Mouse (Mus musculus) kidney, postnatal 36 days (tissue): ENCODE results near the gene E130308A19Rik.
A peak's percentile ranks its signal among the peaks of the same experiment; 100 is the strongest.

Source experiments
- DNase-seq, 2 experiments: peaks; one replicate each; pipeline ENCODE4 v3.0.0; 2021 to 2022; ENCODE audit warnings: mixed read lengths in 2 of 2

The E130308A19Rik gene

DNA sequence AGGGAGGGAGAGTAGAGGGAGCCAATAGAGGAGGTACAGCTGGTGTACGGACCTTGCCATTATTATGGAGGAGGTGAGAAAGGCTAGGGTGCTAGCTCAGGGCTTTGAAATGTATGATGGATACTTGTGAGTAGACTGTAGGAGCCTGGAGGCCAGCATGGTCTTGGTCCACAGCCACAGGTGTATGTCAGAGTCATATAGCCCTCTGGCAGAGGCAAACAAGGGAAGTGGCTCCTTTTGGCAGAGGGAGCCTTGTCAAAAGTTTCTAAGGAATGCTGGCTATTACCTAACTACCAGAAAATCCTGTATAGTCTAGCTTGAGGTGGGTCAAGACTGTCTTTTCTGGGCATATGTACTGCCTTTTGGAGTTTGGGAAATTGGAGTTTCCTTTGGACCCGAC is 14.7 kb downstream of the E130308A19Rik start:
- no peak for DNase-seq

DNA sequence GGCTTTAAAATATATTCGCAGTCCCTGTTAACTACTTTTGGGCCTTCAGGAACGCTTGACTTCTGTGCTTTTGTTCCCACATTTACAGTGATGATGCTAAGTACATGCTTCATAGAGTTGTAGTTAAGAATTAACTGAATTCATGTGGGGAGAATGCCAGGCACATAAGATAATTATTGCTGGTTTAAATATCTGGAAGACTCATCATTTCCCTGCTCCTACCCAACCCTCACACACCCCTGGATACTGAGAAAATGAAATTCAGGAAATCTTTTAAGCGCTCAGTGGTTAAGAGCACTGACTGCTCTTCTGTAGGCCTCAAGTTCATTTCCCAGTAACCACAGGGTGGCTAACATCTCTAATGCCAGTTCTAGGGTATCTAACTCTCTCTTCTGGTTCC is 16.0 kb downstream of the E130308A19Rik start:
- DNase-seq: no peak

DNA sequence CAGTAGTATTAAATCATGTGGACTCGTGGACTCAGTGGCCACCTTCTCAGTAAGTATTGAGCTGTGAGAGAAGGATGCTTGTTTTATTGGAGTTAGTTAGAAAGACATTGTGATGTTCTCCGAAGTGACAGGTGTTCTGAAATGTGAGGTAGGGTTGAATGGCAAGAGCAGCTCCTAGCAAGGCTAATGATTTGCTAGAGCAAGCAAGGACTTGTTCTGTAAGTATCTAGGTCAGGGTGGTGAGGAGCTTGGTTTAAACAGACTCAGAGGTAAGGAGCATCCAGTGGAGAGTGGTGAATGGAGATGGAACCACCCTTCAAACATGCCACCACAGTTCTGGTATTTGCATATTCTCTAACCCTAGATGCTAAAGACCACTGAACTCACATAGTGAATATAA is 16.6 kb downstream of the E130308A19Rik start:
- peak in 1 of 2 experiments; percentile 69 for DNase-seq

DNA sequence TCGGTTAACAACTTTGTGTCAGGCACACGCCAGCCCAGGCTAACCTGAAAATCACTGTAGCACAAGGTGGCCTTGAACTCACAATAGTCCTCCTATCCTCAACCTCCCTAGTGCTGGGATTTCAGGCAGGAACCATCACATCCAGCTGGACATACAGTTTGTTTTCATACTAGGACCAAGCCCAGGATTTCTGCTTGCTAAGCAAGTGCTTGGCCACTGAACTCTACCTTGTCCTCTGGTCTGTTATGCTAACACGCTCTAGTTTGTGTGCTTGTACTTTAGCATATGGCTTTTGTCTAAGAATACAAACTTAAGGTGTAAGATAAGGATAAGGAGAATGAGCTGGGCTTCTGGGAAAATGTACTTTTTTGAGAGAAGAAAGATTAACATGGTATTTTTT is 18.4 kb downstream of the E130308A19Rik start:
- DNase-seq: peak in 1 of 2 experiments; percentile 62

DNA sequence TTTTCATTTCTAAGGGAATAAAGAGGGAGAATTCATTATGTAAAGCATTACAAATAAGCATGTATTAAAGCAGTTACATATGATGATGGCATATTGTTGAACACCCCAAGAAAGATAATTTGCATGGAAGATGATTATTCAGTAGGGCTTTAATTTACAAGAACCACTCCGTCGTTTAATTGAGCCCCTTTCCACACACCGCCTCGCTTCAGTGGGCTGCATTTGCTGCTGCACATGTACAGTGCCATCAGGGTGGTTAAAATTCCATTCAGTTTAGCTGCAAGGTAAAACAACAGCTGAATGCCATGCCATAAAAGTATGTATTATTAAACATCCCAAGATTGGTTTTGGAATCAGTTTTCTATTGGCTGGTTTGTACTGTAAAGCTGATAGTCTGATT is 19.0 kb downstream of the E130308A19Rik start:
- DNase-seq: no peak

DNA sequence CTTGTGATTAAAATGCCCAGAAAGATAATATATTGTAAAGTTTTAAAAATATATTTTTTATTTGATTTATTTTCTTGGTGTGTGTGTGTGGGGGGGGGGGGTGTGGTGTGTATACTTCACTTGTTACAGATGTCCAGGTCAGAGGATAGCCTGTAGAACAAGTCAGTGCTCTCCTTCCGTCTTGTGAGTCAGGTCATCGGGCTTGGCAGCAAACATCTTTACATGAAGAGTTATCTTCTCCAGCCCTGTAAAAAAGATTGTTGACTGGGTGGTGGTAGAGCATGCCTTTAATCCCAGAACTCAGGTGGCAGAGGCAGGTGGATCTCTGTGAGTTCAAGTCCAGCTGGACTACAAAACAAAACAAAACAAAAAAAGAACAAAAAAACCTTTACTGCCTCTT is 19.6 kb downstream of the E130308A19Rik start:
- DNase-seq: no peak

DNA sequence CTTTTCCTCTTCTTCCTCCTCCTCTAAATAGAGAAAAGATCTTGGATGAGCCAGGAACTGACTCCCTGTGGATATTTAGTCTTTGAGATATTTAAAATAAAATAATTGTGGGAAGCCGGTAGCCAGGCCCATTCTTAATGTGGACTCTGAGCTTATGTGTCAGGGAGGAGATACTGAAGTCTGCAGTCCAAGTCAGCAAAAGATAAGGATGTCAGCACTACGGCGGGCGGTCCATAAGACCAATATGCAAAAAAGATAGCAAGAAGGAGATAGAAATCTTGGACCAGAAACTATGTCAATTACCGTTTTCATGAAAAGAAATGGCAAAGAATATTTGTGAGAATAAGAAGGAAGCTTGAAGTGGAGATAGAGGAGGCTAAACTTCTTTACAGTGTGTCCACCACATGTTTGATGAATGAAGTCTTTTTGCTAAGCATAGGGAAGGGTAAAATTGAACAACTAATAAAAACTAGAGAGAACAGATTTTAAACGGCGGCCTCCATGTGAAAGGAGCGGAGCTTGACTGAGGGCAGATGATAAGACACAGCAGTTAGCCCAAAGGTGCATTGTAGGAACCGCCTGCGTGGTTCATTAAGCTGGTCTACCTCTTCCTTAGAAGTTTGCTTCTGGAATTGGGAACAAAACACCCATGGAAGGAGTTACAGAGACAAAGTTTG is 20.1 kb downstream of the E130308A19Rik start:
- DNase-seq: no peak

DNA sequence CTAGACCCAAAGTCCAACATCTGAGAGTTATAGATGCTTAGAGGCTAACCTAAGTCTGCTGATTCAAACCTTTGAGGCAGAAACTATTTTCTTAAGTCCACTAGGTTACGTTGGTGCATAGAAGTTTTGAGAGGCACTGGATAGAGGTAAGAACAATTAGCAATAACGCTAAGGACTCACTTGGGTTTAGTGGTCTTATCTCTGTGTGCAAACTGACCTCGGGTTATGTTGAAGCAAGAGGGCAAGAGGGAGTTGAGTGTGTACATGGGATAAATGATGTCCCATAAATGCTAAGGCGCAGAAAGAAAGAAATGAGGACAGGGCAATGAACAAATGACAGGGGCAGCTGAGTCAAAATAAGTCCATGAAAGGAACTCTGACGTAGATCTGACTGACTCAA is 23.1 kb downstream of the E130308A19Rik start:
- no peak for DNase-seq

DNA sequence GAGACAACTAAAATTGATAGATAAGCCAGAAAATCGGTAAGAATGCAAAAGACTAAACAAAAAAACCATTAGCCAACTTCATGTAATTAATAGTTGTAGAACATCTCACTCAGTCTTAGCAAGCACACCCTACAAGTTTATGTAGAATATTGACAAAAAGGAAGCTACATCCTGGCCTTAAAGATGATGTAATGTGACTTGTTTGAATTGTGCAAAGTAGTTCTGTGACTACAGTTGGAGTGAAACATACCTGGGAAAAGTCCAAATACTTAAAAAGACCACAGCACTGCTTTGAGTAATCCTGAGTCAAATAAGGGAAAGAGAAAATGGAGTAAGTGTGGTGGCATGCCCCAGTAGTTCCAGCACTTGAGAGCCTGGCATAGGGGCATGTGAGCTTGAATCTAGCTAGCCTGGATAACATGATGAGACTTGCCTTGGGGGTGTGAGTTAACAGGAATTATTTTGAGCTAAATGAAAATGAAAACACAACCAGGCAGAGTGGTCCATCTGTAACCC is 26.2 kb downstream of the E130308A19Rik start:
- no peak for DNase-seq

DNA sequence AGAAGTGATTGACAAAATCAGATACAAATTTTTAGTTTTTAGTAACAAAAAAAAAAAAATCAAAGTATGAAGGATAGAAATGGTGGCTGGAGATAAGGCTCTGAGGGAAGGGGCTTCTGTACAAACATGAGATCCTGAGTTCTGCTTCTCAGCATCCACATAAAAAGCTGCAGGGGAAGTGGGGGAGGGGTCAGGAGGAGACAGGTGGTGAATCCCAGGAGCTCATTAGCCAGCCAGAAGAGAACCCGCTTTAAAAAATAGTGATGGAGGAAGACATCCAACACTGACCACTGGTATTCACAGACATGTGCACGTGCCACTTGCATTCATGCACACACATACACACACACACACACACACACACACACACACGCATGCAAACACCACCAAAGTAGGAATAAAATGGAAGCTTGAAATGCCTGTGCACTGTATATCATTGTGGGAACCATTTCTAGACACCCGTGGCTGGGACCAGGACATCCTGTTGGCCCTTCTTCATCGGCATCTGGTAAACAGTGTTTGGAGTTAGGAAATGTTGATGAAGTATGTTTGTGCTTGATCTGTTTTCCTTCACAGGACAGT is 30.1 kb downstream of the E130308A19Rik start:
- no peak for DNase-seq

DNA sequence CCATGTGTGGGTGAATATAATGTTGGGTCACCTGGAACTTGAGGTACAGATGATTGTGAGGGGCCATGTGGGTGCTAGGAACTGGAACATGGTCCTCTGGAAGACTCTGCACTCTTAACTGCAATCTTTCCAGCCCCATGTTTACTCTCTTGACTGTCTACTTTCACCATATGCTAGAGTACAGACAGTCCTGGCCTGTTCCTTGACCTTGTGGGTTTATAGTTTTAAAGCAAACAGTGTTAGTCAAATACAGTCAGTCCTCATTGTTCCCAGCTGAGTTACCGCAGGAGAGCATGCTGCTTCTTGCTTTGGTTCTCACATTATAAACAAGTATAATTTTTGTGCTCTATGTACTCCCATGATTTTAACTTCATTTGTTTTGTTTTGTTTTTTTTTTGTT is 36.2 kb downstream of the E130308A19Rik start:
- no peak for DNase-seq

DNA sequence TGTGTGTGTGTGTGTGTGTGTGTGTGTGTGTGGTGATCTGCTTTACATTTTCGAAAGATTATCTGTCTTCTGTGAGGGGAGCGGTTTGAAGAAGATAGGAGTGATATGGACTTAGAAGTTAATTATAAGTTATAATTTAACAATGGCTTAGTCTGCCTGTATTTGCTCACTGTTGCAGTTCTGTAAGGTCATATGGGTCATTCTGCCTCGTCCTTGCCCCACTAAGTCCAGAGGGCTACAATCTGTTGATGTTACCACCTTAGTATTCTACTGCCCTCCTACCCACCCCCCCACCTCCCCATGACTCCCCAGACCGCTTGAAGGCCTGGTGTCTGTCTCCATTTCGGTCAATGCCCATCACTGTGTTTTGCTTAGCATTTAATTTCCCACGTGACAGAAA is 37.4 kb downstream of the E130308A19Rik start:
- DNase-seq: no peak

DNA sequence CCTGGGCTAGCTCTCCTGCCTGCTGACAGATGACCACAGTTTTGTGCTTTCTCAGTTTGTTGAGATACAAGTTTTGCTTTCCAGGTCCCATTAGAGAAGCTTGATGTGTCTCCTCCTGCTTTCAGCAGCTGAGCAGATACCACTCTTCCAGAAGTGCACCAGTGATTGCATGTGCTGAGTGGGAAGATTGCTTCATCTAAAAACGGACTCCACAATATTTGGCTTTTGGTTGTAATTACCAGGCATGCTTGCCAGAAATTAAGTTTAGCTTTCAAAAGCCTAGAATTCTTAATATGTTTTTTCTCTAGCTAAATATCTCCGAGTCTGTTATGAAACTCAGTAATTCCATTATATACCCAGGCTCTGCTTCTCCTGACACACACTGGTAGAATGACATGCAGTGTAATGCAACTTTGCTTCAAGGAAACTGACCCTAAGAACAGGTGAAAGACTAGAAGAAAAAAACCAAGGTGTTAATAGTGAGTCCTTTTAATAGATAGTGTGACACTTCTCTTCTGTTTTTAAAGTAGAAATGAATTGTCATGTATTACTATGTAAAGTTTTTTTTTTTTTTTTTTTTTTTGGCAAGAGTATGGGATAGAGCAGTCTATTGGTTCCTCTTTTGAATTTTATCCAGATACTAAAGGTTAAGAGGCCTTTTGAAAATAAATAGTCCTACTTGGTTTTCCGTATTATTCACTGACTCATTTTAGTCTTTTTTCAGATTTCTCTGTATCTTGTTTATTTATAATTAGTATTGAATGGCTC is 40.7 kb downstream of the E130308A19Rik start:
- no peak for DNase-seq

DNA sequence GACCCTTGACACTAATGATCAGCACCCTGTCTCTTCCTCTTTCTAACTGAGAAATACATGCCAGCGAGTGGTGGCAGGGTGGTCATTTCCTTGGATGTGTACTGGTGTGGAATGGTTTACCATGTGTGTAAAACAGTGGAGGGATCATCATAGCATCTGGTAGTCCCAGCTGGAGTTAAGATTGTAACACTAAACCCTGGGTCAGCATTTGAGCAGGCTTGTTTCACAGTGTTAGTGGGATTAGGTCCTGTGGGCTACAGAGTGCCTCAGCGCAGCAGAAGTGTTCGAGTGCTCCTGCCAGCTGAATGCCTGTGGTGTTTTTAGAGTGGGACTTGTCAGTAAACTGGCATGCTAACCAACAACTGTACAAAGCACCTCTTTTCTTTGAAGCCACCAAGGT is 42.0 kb downstream of the E130308A19Rik start:
- no peak for DNase-seq

DNA sequence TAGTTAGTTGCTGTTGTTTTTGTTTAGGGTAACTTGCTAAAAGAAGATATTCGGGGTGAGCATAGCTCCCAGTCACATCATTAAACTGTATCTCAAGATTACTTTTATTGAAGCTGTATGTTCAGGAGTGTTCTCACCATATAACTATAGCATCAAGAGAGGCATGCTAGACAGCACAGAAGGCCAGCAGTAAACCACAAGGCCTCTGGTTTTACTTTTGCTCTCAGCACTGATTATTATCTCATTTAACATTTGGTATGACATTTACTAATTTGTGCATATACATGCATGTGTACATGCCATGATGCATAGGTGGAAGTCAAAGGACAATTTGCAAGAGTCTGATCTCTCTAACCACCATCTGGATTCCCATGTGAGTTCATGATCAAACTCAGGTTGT is 43.1 kb downstream of the E130308A19Rik start:
- no peak for DNase-seq

DNA sequence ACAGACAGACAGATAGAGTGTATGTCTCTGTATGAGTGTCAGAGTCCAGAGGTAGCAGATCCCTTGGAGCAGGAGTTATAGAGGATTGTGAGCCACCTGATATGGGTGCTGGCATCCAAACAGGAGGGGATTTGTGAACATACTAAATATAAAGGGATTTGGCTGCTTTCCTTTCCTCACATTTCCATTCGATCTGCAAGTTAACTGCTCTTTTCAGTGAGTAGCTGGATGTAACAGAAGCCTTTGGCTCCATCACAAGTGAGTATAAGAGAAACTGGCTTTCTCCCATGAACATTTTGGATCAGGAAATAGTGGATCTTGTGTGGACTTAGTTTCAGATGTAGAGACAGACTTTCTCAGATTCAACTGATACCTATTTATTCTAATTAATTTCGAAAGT is 44.0 kb downstream of the E130308A19Rik start:
- no peak for DNase-seq

DNA sequence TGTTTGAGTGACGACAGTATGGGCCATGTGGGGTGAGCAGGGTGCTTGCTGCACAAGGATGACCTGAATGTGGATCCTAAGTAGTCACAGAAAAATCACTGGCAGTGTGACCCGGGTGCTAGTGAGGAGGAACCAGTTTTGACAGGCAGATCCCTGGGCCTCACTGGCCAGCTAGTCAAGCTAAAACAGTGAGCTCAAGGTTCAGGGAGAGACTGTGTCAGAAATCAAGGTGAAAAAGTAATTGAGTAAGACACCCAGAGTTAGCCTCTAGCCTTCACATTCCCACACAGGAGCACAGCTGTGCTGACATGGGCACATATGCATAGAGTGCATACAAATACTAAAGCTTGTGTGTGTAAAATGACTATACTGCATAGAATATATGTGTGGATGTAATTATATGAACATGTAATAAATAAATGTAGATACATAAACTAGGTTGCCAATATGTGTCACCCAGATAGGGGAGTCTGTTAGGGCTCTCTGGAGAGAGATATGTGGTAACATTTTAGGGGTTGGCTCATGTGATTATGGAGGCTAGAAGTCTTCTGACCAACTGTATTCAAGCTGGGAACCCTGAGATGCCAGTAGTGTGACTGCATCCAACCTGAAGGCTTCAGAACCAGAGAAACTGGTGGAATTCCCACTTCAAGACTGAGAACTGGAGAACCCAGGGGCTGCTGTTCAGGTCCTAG is 47.6 kb downstream of the E130308A19Rik start:
- peak; percentile 18 to 41 for DNase-seq

DNA sequence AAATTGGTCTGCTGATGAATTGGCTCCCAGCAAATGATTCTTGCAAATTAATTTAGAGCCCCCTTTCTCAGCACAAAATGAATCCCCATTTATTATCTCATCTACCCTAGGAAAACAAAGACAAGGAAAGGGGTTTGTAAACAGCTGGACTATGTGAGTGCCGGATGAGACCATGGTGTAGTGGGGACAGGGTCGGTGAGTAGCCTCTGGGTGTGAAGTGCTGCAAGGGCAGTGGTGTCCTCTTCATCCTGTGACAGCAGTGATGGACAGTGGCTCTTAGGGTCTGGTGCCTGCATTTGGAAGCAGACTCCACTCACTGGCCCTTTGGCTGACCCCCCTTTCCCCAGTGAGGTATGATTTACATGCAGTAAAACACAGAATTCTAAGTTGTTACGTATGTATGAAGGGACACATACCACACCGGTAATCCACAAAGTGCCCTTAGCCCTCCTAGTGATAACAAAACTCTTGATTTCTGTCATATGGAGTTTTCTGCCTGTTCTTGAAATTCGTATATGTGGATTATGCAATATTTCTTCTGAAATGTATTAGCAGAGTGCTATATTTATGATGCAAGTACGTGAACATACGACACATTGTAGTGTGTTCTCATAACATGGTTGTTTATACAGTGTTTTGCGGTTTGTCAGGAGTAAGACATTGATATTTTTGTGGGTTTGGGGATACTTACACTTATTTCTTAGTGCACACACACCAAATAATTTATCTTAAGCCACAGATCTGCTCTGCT is 49.1 kb downstream of the E130308A19Rik start:
- DNase-seq: no peak

DNA sequence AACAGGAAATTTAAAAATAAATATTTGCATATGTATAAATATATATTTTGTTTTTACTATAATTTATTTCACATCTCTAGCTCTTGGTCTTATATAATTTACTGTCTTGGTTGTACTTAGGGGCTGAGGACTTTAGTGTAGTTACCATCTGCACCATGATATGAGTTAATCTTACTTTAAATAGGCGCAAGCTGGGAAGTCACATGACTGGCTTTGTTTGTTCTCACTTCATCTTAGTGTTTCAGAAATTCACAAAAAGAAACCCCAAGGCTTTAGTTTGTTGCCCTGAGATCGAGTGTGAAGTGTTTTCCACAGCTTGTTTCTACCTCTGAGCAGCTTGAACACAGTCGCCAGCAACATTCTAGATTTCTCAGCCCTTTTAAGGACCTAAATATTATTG is 49.7 kb downstream of the E130308A19Rik start:
- DNase-seq: no peak

DNA sequence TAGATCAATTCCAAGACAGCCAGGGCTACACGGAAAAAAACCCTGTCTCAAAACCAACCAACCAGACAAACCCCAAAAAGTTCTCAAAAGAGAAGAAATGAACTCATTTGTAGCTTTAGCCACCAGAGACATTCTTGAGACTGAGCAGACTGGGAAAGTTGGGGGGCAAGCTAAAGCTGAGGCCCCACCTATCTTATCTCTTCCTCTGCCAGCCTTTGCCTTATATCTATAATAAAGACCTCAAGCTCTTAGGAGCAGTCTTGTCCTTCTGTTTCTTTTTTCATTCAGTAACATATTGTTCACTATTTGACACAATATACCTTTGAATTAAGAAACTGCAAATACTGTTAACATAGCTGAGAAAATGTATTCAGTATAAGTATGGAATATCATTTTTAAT is 55.4 kb downstream of the E130308A19Rik start:
- no peak for DNase-seq

DNA sequence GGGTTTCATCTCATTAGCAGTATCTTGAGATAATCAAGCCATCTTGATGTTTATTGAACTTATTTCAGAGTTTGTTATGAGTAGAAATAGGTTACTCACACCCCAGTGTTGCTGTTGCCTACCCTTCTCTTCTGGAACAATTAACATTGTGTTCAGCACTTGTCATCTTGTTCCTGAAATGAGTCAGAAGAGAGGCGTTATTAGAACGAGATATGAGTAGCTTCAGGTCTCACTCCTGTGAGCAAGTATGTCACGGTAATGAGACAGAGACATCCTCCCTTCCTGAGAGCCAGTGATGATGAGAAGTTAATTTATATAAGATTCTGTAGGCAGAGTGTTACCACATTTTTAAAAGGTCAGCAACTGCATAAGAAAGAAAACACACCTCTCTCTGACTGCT is 56.5 kb downstream of the E130308A19Rik start:
- DNase-seq: no peak

DNA sequence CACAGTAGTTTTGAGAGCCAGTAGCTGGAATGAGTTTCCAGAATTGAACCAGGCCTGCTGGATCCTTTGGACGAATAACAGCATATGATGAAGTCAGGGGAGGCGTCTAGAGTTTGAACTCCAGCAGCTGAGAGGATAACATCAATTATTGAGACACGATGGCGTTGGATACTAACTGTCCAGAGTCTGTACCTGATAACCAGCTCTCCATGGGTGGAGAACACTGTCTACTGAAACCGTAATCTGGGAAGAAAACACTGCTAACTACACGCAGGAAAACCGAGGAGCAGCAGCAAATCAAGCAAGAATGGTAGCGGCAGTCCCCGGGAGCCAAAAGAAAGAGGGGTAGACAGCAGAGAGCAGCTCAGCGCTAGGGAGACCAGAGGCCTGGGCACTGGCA is 56.9 kb downstream of the E130308A19Rik start:
- DNase-seq: no peak

DNA sequence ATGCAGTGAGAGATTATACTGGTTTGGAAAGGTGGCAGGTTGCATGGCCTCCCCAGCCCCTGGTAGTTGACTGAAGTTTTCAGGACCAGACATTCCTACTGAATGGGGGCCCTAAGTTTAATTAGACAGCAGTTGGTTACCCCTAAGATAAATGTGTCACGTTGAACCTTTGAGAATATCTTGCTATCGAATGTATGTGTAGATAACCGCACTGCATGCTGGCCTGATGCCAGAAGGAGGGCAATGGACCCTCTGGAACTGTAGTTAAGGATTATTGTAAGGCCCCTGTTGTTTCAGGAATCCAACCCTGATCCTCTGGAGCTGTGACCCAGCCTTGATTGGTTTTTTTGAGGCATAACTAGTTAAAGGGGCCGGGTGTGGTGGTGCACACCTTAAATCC is 58.3 kb downstream of the E130308A19Rik start:
- no peak for DNase-seq
